In genomic region chr8:45689611-45690207, GRCm38 (mm10) we compare ENCODE assay signal across 16 mouse cellular contexts.
A peak's percentile ranks its signal among the peaks of the same experiment; 100 is the strongest.
DNase-seq lines count a peak whose midpoint lies in the region; ATAC-seq and TF ChIP-seq lines count a peak whose summit lies in the region.
"Had no signal": no experiment of that assay in that cellular context is flagged by ENCODE, and none has a peak within 500 bp of the region (broad histone marks: within the 10 kb centered on the region; RNA-seq: fewer than 3 reads in every experiment).

No protein-coding gene starts in this region.

- H3K9me3 ChIP-seq in heart, embryonic 12.5 days (replicated peaks): no peaks in the 10 kb centered on the region
- H3K9me3 ChIP-seq in stomach, embryonic 16.5 days (replicated peaks; ENCODE audit: control insufficient read depth, low read length): 0 out of 2 replicates have a peak, but pooled peaks cover 7% of the 10 kb centered on the region
- H3K9me3 ChIP-seq: embryonic facial prominence, embryonic 15.5 days; liver, embryonic 13.5 days; midbrain, embryonic 12.5 days had no signal

- no peak for TF ChIP-seq CTCF in layer of hippocampus, adult 2 months (conservative IDR thresholded peaks at IDR 0.05)

- peaks cover 44% of the 10 kb centered on the region for H3K4me1 ChIP-seq in heart, embryonic 12.5 days (replicated peaks)
- peaks cover 11% of the 10 kb centered on the region; the same call in 1 of the 2 replicates for H3K4me1 ChIP-seq in stomach, embryonic 16.5 days (ENCODE audit: control insufficient read depth, insufficient read depth, low read length)
- H3K4me1 ChIP-seq: liver, embryonic 13.5 days had no signal

- peak; percentile 87 for DNase-seq in heart, adult 11 months
- no peak for DNase-seq in layer of hippocampus, adult 2 months (ENCODE audit: low spot score in 2 of 2)
- no peak for DNase-seq in layer of hippocampus, postnatal 36 days
- DNase-seq in brain, embryonic 18.5 days (ENCODE audit: low read depth, low spot score): peak; percentile 40
- DNase-seq in left cerebral cortex, adult 8-10 months (ENCODE audit: low spot score in 2 of 2): no peak
- DNase-seq: adrenal gland, adult 2 months; cerebellum, adult 2 months; heart, postnatal 36 days; liver, embryonic 13.5 days; lung, postnatal 4 days; thymus, postnatal 25 days had no signal

- no peaks in the 10 kb centered on the region for H3K27me3 ChIP-seq in heart, embryonic 12.5 days (replicated peaks)
- H3K27me3 ChIP-seq in stomach, embryonic 16.5 days (ENCODE audit: control insufficient read depth, insufficient read depth, low read length): no peaks in the 10 kb centered on the region
- H3K27me3 ChIP-seq: embryonic facial prominence, embryonic 15.5 days; liver, embryonic 13.5 days; midbrain, embryonic 12.5 days had no signal

- no peak overlapping the region for H3K4me3 ChIP-seq in heart, embryonic 12.5 days
- H3K4me3 ChIP-seq in layer of hippocampus, adult 2 months: no peak overlapping the region
- no peak overlapping the region for H3K4me3 ChIP-seq in stomach, embryonic 16.5 days (replicated peaks; ENCODE audit: low read length)
- H3K4me3 ChIP-seq: embryonic facial prominence, embryonic 15.5 days; liver, embryonic 13.5 days; midbrain, embryonic 12.5 days had no signal

- H3K9ac ChIP-seq in heart, embryonic 12.5 days: no peak overlapping the region
- no peak overlapping the region for H3K9ac ChIP-seq in stomach, embryonic 16.5 days (ENCODE audit: low read length)
- H3K9ac ChIP-seq: embryonic facial prominence, embryonic 15.5 days; liver, embryonic 13.5 days; midbrain, embryonic 12.5 days had no signal

- 84% methylated on average over 2 of the region's 2 CpGs for WGBS in heart, embryonic 12.5 days
- 50% methylated on average over 2 of the region's 2 CpGs for WGBS in stomach, embryonic 16.5 days

- H3K4me2 ChIP-seq in heart, embryonic 12.5 days: no peak overlapping the region
- H3K4me2 ChIP-seq in stomach, embryonic 16.5 days (ENCODE audit: low read depth, low read length): no peak overlapping the region
- H3K4me2 ChIP-seq: embryonic facial prominence, embryonic 15.5 days; liver, embryonic 13.5 days; midbrain, embryonic 12.5 days had no signal

- peaks cover 40% of the 10 kb centered on the region for H3K36me3 ChIP-seq in heart, embryonic 12.5 days
- H3K36me3 ChIP-seq in stomach, embryonic 16.5 days (ENCODE audit: control insufficient read depth, insufficient read depth, low read length): no peaks in the 10 kb centered on the region
- H3K36me3 ChIP-seq: embryonic facial prominence, embryonic 15.5 days; liver, embryonic 13.5 days had no signal

- ATAC-seq in heart, embryonic 12.5 days (ENCODE audit: insufficient number of reproducible peaks, low FRiP score): no peak
- no peak for ATAC-seq in stomach, embryonic 16.5 days (ENCODE audit: insufficient read depth, low FRiP score)
- ATAC-seq: hindbrain, postnatal 0 days had no signal

- no peak overlapping the region for H3K27ac ChIP-seq in heart, embryonic 12.5 days (ENCODE audit: poor library complexity, severe bottlenecking)
- H3K27ac ChIP-seq in layer of hippocampus, adult 2 months: peak overlapping the region; percentile 62; the same call in 1 of the 2 replicates
- peak overlapping the region; percentile 62; the same call in 1 of the 2 replicates for H3K27ac ChIP-seq in stomach, embryonic 16.5 days (ENCODE audit: low read length)
- H3K27ac ChIP-seq: embryonic facial prominence, embryonic 15.5 days; hindbrain, postnatal 0 days; liver, embryonic 13.5 days; midbrain, embryonic 12.5 days had no signal

Comparison
In these comparisons a context has a peak if more than half of its experiments do, and no peak if none do; other contexts are left out.
1. DNase-seq: peak in heart, adult 11 months (single experiment) and brain, embryonic 18.5 days (single experiment); none in layer of hippocampus, adult 2 months (0 of 2), layer of hippocampus, postnatal 36 days (0 of 2) and left cerebral cortex, adult 8-10 months (0 of 2).